Mouse (Mus musculus) olfactory bulb, adult 2 months (tissue): ENCODE results near the gene Tsr1. TPM values are rescaled to one million over a fixed set of nuclear protein-coding genes. Genes with fewer than 3 reads are reported as not detected.

Experiments used
- H3K27ac ChIP-seq: fragments of 200-500 bp; 2 replicates; pipeline ENCODE4 v1.5.1; 2012; ENCODE audit warnings: low read depth, low read length; ENCODE audit not compliant: insufficient read depth
- H3K4me1 ChIP-seq: fragments of 200-500 bp; 2 replicates; pipeline ENCODE4 v1.6.1; 2012; ENCODE audit warnings: low read length; ENCODE audit not compliant: control insufficient read depth, insufficient read depth
- H3K4me3 ChIP-seq: fragments of 200-500 bp; 2 replicates; pipeline ENCODE4 v1.5.1; 2012; ENCODE audit warnings: mild to moderate bottlenecking, low read depth, low read length, moderate library complexity; ENCODE audit not compliant: insufficient read depth
- CTCF ChIP-seq: fragments of 200-500 bp; IDR thresholded peaks from 2 replicates; pipeline ENCODE4 v1.5.1; 2012; ENCODE audit warnings: low read depth, mild to moderate bottlenecking, low read length, moderate library complexity; ENCODE audit not compliant: insufficient read depth
- POLR2A ChIP-seq: fragments of 200-500 bp; IDR thresholded peaks from 2 replicates; pipeline ENCODE4 v1.6.1; 2012; ENCODE audit warnings: mild to moderate bottlenecking, low read depth, low read length, moderate library complexity; ENCODE audit not compliant: insufficient read depth
- WGBS: fragments of 180-500 bp; shearing (Covaris S2); methylation state at CpG from one replicate; pipeline ENCODE4 v1.1.7; 2018; 5-methylcytosine and 5-hydroxymethylcytosine counted together
- polyA plus RNA-seq: library from polyadenylated mRNA; stranded (reverse); fragments of >200 nt; gene quantifications from 2 replicates; pipeline ENCODE4 v1.2.4, GENCODE M21; 2012; ENCODE audit warnings: low replicate concordance; ENCODE audit not compliant: missing spikeins, insufficient read depth, insufficient read length

Gene Tsr1
- polyA plus RNA-seq, 1 experiment = not detected

GRCm38 (mm10) chr11:74919249-74919648 is 21.4 kb downstream of the Tsr1 start:
- WGBS = 86% methylated on average over 6 of the region's 6 CpGs
- Histone ChIP-seq H3K27ac (no peak overlapping the region), H3K4me3 (no peak overlapping the region)

GRCm38 (mm10) chr11:74924149-74924548 is 26.3 kb downstream of the Tsr1 start:
- no peak for TF ChIP-seq POLR2A
- no peak for TF ChIP-seq CTCF
- WGBS = 60% methylated on average over 4 of the region's 4 CpGs
- Histone ChIP-seq H3K4me3 (no peak overlapping the region), H3K27ac (no peak overlapping the region), H3K4me1 (peaks cover 2% of the 10 kb centered on the region)

More at GRCm38 (mm10) chr11:74919249-74919648, 21.4 kb downstream of the Tsr1 start:
- TF ChIP-seq POLR2A = no peak
- no peak for TF ChIP-seq CTCF
- no peaks in the 10 kb centered on the region; the same call in 1 of the 2 replicates for H3K4me1 ChIP-seq

- TF ChIP-seq CTCF = no peak
- peak; percentile 69 for TF ChIP-seq POLR2A
- Histone ChIP-seq H3K27ac (peak within 1 kb of the TSS; percentile 83), H3K4me1 (peaks cover 2% of the 10 kb centered on the region), H3K4me3 (peak within 1 kb of the TSS; percentile 71)
- under 1% methylated on average over 82 of the region's 88 CpGs for WGBS
Measured at GRCm38 (mm10) chr11:74925577-74926387, 27.9 kb downstream of the Tsr1 start, which contains the start of the genes Smg6 and Srr. Gene Smg6 (plus strand): TSS chr11:74925823. Gene Srr (minus strand): TSS chr11:74925948.

- H3K27ac ChIP-seq = peak overlapping the region; percentile 75; the same call in 1 of the 2 replicates
- H3K4me1 ChIP-seq = peaks cover 2% of the 10 kb centered on the region
- peak overlapping the region; percentile 71 for H3K4me3 ChIP-seq
- 5% methylated on average over 11 of the region's 11 CpGs for WGBS
- TF ChIP-seq CTCF (no peak), POLR2A (no peak)
Measured at GRCm38 (mm10) chr11:74926388-74927005, 28.6 kb downstream of the Tsr1 start.

- H3K4me3 ChIP-seq = no peak overlapping the region
- 81% methylated on average over 2 of the region's 2 CpGs for WGBS
- no peak for TF ChIP-seq CTCF
- TF ChIP-seq POLR2A = no peak
Measured at GRCm38 (mm10) chr11:74927236-74927725, 29.4 kb downstream of the Tsr1 start.

GRCm38 (mm10) chr11:74929111-74929510 is 31.2 kb downstream of the Tsr1 start:
- WGBS = 91% methylated on average over 4 of the region's 4 CpGs
- TF ChIP-seq CTCF (no peak), POLR2A (no peak)
- Histone ChIP-seq H3K4me1 (peaks cover 2% of the 10 kb centered on the region), H3K27ac (no peak overlapping the region), H3K4me3 (no peak overlapping the region)

More at GRCm38 (mm10) chr11:74927236-74927725, 29.4 kb downstream of the Tsr1 start:
- H3K4me1 ChIP-seq = peaks cover 2% of the 10 kb centered on the region
- no peak overlapping the region for H3K27ac ChIP-seq

GRCm38 (mm10) chr11:74930391-74930790 is 32.5 kb downstream of the Tsr1 start:
- no peak for TF ChIP-seq POLR2A
- no peak for TF ChIP-seq CTCF
- H3K4me1 ChIP-seq = no peaks in the 10 kb centered on the region
- H3K4me3 ChIP-seq = no peak overlapping the region
- no peak overlapping the region for H3K27ac ChIP-seq
- WGBS = 92% methylated on average over 7 of the region's 7 CpGs

GRCm38 (mm10) chr11:74946348-74946747 is 48.5 kb downstream of the Tsr1 start:
- H3K4me3 ChIP-seq = no peak overlapping the region
- no peaks in the 10 kb centered on the region for H3K4me1 ChIP-seq
- 63% methylated on average over 3 of the region's 3 CpGs for WGBS
- no peak overlapping the region for H3K27ac ChIP-seq
- TF ChIP-seq CTCF (no peak), POLR2A (no peak)

GRCm38 (mm10) chr11:74954901-74955300 is 57.0 kb downstream of the Tsr1 start:
- Histone ChIP-seq H3K4me3 (no peak overlapping the region), H3K4me1 (peaks cover 2% of the 10 kb centered on the region; the same call in 1 of the 2 replicates), H3K27ac (no peak overlapping the region)
- no peak for TF ChIP-seq POLR2A
- no peak for TF ChIP-seq CTCF
